Mouse (Mus musculus): Measurements from ENCODE around the gene Cnnm2.

GRCm38 (mm10) chr19:46889666-46890065 is 128.3 kb downstream of the Cnnm2 start:
- no peak for TF ChIP-seq CTCF (IDR thresholded peaks at IDR 0.05; ENCODE audit: borderline replicate concordance, control insufficient read depth, extremely low read depth, insufficient read depth, low read length, poor library complexity)
- no peak for TF ChIP-seq POLR2A (IDR thresholded peaks at IDR 0.05; ENCODE audit: control insufficient read depth, extremely low read depth, insufficient read depth, low read length, poor library complexity)
